Mouse (Mus musculus) small intestine, adult 2 months (tissue): Measurements from ENCODE around the gene Setdb1.

Source experiments
- CTCF ChIP-seq: fragments of 200-500 bp; IDR thresholded peaks from 2 replicates; pipeline ENCODE4 v1.5.1; 2012; ENCODE audit warnings: low read depth, mild to moderate bottlenecking, control low read depth, inconsistent platforms, low read length, moderate library complexity, mixed read lengths; ENCODE audit not compliant: insufficient replicate concordance, insufficient read length; ENCODE audit errors: extremely low read depth
- POLR2A ChIP-seq: fragments of 200-500 bp; IDR thresholded peaks from 2 replicates; pipeline ENCODE4 v1.6.1; 2012; ENCODE audit warnings: low read depth, mild to moderate bottlenecking, control low read depth, inconsistent platforms, low read length, moderate library complexity

GRCm38 (mm10) chr3:95307100-95307499 is 49.9 kb downstream of the Setdb1 start, which contains the start of gene Anxa9:
- no peak for TF ChIP-seq POLR2A
- TF ChIP-seq CTCF, result no peak
